Mouse (Mus musculus) heart, embryonic 13.5 days (tissue): ENCODE measurements around the gene Sva. TPM values are rescaled to one million over a fixed set of nuclear protein-coding genes. Genes with fewer than 3 reads are reported as not detected.

ENCODE experiments used
- ATAC-seq: fragments of 200-750 bp; cut with Nextera tagmentation; 2 replicates; pipeline ENCODE4 v1.8.0; 2017; ENCODE audit warnings: moderate TSS enrichment; ENCODE audit not compliant: insufficient number of reproducible peaks, low FRiP score, low TSS enrichment; ENCODE audit errors: extremely low read depth
- H3K27ac ChIP-seq: fragments of 300-500 bp; sonication (generic); replicated peaks from 2 replicates; pipeline ENCODE4 v1.5.1; 2015; ENCODE audit warnings: moderate library complexity, mild to moderate bottlenecking, inconsistent platforms
- H3K27me3 ChIP-seq: fragments of 300-500 bp; sonication (generic); replicated peaks from 2 replicates; pipeline ENCODE4 v1.6.1; 2015; ENCODE audit warnings: mild to moderate bottlenecking, inconsistent platforms
- H3K36me3 ChIP-seq: fragments of 300-500 bp; sonication (generic); 2 replicates; pipeline ENCODE4 v1.6.1; 2015; ENCODE audit warnings: mild to moderate bottlenecking, inconsistent platforms
- H3K4me1 ChIP-seq: fragments of 300-500 bp; sonication (generic); 2 replicates; pipeline ENCODE4 v1.6.1; 2015; ENCODE audit warnings: inconsistent platforms
- H3K4me2 ChIP-seq: fragments of 300-500 bp; sonication (generic); 2 replicates; pipeline ENCODE4 v1.6.1; 2015; ENCODE audit warnings: inconsistent platforms, mild to moderate bottlenecking, moderate library complexity
- H3K4me3 ChIP-seq: fragments of 300-500 bp; sonication (generic); 2 replicates; pipeline ENCODE4 v1.5.1; 2015; ENCODE audit warnings: moderate library complexity, mild to moderate bottlenecking, inconsistent platforms
- H3K9ac ChIP-seq: fragments of 300-500 bp; sonication (generic); 2 replicates; pipeline ENCODE4 v1.6.1; 2015; ENCODE audit warnings: inconsistent platforms, mild to moderate bottlenecking, moderate library complexity
- H3K9me3 ChIP-seq: fragments of 300-500 bp; sonication (generic); 2 replicates; pipeline ENCODE4 v1.6.1; 2016; ENCODE audit warnings: inconsistent platforms
- polyA plus RNA-seq: library from polyadenylated mRNA; unstranded; fragments of >200 nt; fragmentation: Nextera tagmentation; extraction: Ambion mirVana; gene quantifications from 2 replicates; pipeline ENCODE4 v1.2.1, GENCODE M21; 2015

The Sva gene
- not detected in 2 replicates for polyA plus RNA-seq

DNA sequence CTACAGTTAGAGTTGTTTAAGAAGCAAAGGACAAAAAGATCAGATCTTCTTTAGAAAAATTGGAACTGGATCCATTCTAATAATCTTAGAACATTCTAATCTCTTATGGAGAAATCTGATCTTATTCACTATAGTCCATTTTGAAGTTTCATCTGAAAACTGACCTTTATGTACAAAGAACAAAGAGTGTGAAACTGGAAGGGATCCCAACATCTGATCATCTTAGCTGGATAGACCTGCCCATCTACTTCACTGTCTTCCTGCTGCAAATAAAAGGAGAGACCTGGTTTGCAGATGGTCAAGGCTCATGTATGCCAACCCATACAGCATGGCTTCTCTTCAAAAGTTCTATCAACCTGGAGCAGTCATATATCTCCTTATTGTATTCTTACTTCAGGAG is at the start of gene Sva:
Gene Sva (plus strand): TSS at position 301 of the 400 bp plus-strand sequence.
- ATAC-seq, result no peak
- no peaks in the 10 kb centered on the region for H3K4me1 ChIP-seq
- no peak within 1 kb of the TSS for H3K27ac ChIP-seq
- H3K36me3 ChIP-seq, result no peaks in the 10 kb centered on the region
- no peaks in the 10 kb centered on the region for H3K9me3 ChIP-seq
- H3K4me3 ChIP-seq, result no peak within 1 kb of the TSS
- H3K4me2 ChIP-seq, result no peak within 1 kb of the TSS
- H3K9ac ChIP-seq, result no peak within 1 kb of the TSS
- H3K27me3 ChIP-seq, result no peaks in the 10 kb centered on the region

Other genes starting within 250 kb of the Sva start
- gene Pip, start 190.9 kb upstream of the Sva start, polyA plus RNA-seq, result not detected in 2 replicates
- not detected in 2 replicates for gene Sval2, start 185.4 kb upstream of the Sva start, polyA plus RNA-seq
- not detected in 2 replicates for gene Sval1, start 86.8 kb upstream of the Sva start, polyA plus RNA-seq
- not detected in 2 replicates for gene Sval3, start 70.3 kb upstream of the Sva start, polyA plus RNA-seq
- not detected in 2 replicates for gene Tas2r139, start 102.5 kb downstream of the Sva start, polyA plus RNA-seq
- gene Tas2r144, start 176.9 kb downstream of the Sva start, polyA plus RNA-seq, result not detected in 2 replicates
- 11.7 and 14.0 TPM in 2 replicates for gene Gstk1, start 207.5 kb downstream of the Sva start, polyA plus RNA-seq
- gene Tmem139, start 223.6 kb downstream of the Sva start, polyA plus RNA-seq, result 0.29 TPM in 1 of 2 replicates, not detected in the other
- gene Casp2, start 226.6 kb downstream of the Sva start, polyA plus RNA-seq, result 30.9 and 31.8 TPM in 2 replicates
- gene Clcn1, start 248.3 kb downstream of the Sva start, polyA plus RNA-seq, result 0.50 and 0.67 TPM in 2 replicates